Mouse (Mus musculus): ENCODE data around the gene Ism1.

DNA sequence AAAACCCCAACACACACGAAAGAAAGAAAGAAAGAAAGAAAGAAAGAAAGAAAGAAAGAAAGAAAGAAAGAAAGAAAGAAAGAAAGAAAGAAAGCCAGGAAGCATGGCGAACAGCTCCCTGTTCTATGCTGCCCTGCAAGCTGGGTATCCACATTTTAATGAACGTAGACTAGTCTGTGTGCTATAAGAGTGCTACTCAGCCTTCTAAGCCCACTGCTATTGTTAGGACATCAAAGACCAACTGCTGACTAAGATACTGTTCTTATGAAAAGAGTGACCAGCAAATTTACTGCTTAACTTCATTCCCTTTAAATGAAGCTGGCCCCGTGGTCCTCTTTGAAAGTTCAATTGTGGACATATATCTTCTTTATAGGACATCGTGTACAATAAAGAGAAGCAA, 16.7 kb downstream of the Ism1 start:
- no peak for TF ChIP-seq POLR2A (IDR thresholded peaks at IDR 0.05; ENCODE audit: borderline replicate concordance, low read depth, low read length)
- TF ChIP-seq CTCF (IDR thresholded peaks at IDR 0.05; ENCODE audit: low read depth, low read length): no peak

Data from bone marrow macrophage, adult 2 months (primary cell).